Mouse (Mus musculus): ENCODE data around the gene Zbtb7a. TPM values are rescaled to one million over a fixed set of nuclear protein-coding genes. Genes with fewer than 3 reads are reported as not detected.
A peak's percentile ranks its signal among the peaks of the same experiment; 100 is the strongest.

Zbtb7a gene
- 6.6 and 7.9 TPM in 2 replicates for polyA plus RNA-seq (2014; fragmentation: Nextera tagmentation; extraction: Ambion mirVana)

DNA sequence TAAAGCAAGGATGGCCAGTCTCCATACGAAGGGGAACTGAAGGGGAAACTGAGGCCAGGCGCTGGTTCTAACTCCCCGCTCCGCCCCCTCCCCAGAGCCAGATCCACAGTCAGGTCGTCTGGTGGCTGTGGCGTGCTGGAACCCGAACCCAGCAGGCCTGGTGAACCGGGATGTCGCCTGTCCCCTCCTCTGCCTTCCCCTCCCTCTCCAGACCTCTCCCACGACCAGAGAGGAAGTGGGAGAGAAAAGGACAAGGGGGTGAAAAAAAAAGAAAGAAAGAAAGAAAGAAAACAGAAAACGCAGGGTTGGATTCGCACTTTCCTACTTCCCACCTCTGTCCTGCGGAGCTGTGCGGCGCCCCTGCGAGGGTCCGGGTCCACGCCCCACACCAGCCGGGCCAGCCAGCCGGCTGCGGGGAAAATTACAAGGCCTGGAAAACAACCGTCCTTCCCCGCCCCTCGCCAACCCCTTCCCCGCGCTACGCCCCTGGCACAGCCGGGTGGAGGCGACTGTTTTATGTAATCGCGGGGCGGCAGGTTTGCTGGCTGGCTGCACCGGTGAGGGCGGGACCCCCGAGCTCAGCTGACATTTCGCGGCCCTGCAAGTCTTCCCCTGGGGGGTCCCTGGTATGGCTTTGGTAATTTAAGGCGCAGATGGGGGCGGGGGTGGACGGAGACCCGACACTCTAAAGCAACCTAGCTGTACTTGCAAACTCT, at the start of gene Zbtb7a:
Gene Zbtb7a (plus strand): TSS at position 255 of the 716 bp plus-strand sequence.
- Histone ChIP-seq H3K27me3 (ENCODE audit: control insufficient read depth, insufficient read depth, low read length) (peaks cover 31% of the 10 kb centered on the region), H3K9me3 (ENCODE audit: control insufficient read depth, low read length) (no peaks in the 10 kb centered on the region)
- WGBS, result under 1% methylated on average over 40 of the region's 41 CpGs

DNA sequence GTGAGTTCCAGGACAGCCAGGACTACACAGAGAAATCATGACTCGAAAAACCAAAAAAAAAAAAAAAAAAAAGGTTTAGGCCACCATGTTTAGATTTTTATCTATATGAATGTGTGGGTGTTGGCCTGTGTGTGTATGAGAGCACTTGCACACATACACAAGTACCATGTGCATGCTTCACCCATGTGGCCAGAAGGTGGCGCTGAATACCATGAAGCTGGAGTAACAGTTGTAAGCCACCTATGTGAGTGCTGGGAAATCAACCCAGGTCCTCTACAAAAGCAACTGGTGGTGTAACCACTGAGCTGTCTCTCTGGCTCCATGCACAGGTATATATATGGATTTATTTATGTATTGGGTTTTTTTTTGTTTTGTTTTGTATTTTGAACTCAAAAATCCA, 48.0 kb upstream of the Zbtb7a start:
- no peak for DNase-seq (ENCODE audit: low spot score)
- 53% methylated on average over 2 of the region's 2 CpGs for WGBS
- no peaks in the 10 kb centered on the region for H3K9me3 ChIP-seq (ENCODE audit: control insufficient read depth, low read length)
- ATAC-seq (ENCODE audit: low FRiP score), result no peak
- H3K27me3 ChIP-seq (ENCODE audit: control insufficient read depth, insufficient read depth, low read length), result no peaks in the 10 kb centered on the region
- H3K4me1 ChIP-seq (replicated peaks; ENCODE audit: control insufficient read depth, insufficient read depth, low read length), result no peaks in the 10 kb centered on the region
- H3K4me3 ChIP-seq (ENCODE audit: low read depth, low read length), result no peak overlapping the region
- H3K9ac ChIP-seq (ENCODE audit: low read depth, low read length), result no peak overlapping the region
- H3K36me3 ChIP-seq (ENCODE audit: control insufficient read depth, insufficient read depth, low read length), result no peaks in the 10 kb centered on the region
- no peak overlapping the region for H3K4me2 ChIP-seq (replicated peaks; ENCODE audit: low read depth, low read length)
- no peak overlapping the region for H3K27ac ChIP-seq (ENCODE audit: low read depth, low read length)

More for the DNA sequence above, at the start of gene Zbtb7a:
- ATAC-seq (ENCODE audit: low FRiP score) (no peak), DNase-seq (ENCODE audit: low spot score) (peak; percentile 56)
- Histone ChIP-seq H3K36me3 (ENCODE audit: control insufficient read depth, insufficient read depth, low read length) (no peaks in the 10 kb centered on the region), H3K27ac (ENCODE audit: low read depth, low read length) (peak within 1 kb of the TSS; percentile 90), H3K4me3 (ENCODE audit: low read depth, low read length) (peak within 1 kb of the TSS; percentile 56), H3K9ac (ENCODE audit: low read depth, low read length) (peak within 1 kb of the TSS; percentile 73), H3K4me2 (replicated peaks; ENCODE audit: low read depth, low read length) (peak within 1 kb of the TSS; percentile 96), H3K4me1 (replicated peaks; ENCODE audit: control insufficient read depth, insufficient read depth, low read length) (peaks cover 13% of the 10 kb centered on the region)

DNA sequence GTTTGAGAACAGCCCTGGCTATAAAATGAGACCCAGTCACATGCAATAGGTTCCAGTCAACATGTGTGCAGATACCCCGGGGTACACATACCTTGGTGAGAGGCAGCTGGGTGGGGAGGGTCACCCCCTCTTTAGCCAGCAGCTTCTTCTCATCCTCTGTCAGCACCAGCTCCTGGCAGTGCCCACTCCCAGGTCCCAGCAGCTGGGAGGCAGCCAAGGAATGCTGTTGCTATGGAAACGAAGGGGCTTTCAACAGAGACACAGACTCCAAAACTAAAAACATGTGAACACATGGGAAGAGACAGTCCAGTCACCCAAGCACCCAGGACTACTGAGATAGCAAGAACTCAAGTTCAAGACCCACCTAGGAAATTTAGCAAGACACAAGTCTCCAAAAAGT, 45.8 kb upstream of the Zbtb7a start:
- no peak overlapping the region for H3K9ac ChIP-seq (ENCODE audit: low read depth, low read length)
- no peaks in the 10 kb centered on the region for H3K4me1 ChIP-seq (replicated peaks; ENCODE audit: control insufficient read depth, insufficient read depth, low read length)
- no peaks in the 10 kb centered on the region for H3K27me3 ChIP-seq (ENCODE audit: control insufficient read depth, insufficient read depth, low read length)
- peak; percentile 35 for DNase-seq (ENCODE audit: low spot score)
- H3K36me3 ChIP-seq (ENCODE audit: control insufficient read depth, insufficient read depth, low read length), result no peaks in the 10 kb centered on the region
- ATAC-seq (ENCODE audit: low FRiP score), result no peak
- no peak overlapping the region for H3K27ac ChIP-seq (ENCODE audit: low read depth, low read length)
- 58% methylated on average over 2 of the region's 2 CpGs for WGBS
- H3K4me2 ChIP-seq (replicated peaks; ENCODE audit: low read depth, low read length), result no peak overlapping the region
- no peak overlapping the region for H3K4me3 ChIP-seq (ENCODE audit: low read depth, low read length)
- H3K9me3 ChIP-seq (ENCODE audit: control insufficient read depth, low read length), result no peaks in the 10 kb centered on the region

- Histone ChIP-seq H3K4me2 (replicated peaks; ENCODE audit: low read depth, low read length) (no peak overlapping the region), H3K4me3 (ENCODE audit: low read depth, low read length) (no peak overlapping the region), H3K9ac (ENCODE audit: low read depth, low read length) (no peak overlapping the region), H3K36me3 (ENCODE audit: control insufficient read depth, insufficient read depth, low read length) (no peaks in the 10 kb centered on the region), H3K27me3 (ENCODE audit: control insufficient read depth, insufficient read depth, low read length) (no peaks in the 10 kb centered on the region), H3K4me1 (replicated peaks; ENCODE audit: control insufficient read depth, insufficient read depth, low read length) (no peaks in the 10 kb centered on the region), H3K27ac (ENCODE audit: low read depth, low read length) (no peak overlapping the region), H3K9me3 (ENCODE audit: control insufficient read depth, low read length) (no peaks in the 10 kb centered on the region)
- DNase-seq (ENCODE audit: low spot score) (no peak), ATAC-seq (ENCODE audit: low FRiP score) (no peak)
- WGBS, result 84% methylated on average over 7 of the region's 7 CpGs
Measured at GRCm38 (mm10) chr10:81090621-81091020, 44.4 kb upstream of the Zbtb7a start.

DNA sequence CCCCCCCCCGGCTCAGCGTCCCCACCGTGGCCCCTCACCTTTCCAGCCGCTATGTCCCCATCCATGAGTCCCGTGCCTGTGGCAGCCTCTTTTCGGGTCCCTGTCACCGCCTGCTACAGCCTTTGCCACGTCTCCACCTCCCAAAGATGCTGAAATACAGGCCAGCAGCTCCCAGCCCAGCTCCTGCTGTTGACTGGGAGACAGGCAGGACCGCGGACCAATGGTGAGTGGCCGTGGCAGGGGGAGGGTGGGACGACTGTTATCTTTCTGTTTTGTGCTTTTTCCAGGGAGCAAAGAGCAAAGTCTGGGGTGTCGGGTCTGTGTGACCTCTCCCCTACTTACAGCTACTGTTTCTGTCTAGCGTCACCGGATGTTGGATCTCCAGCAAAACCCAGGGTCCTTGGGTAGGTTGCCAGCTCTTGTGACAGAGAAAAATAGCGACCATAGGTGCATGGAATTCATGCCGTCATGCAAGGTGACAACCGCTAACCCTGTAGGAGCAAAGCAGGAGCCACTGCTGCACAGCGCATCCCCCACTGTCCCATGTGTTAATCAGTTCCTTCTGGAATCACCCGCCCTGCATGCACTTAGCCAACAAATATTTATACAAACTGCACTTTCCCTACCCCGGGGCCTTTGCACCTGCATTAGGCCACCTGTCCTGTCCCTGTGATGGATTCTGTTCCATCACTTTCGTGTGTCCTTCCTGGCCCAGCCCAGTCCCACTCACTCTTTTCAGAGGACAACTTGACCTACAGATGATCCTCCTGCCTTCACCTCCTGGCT, 42.4 kb upstream of the Zbtb7a start:
- Histone ChIP-seq H3K36me3 (ENCODE audit: control insufficient read depth, insufficient read depth, low read length) (no peaks in the 10 kb centered on the region), H3K9me3 (ENCODE audit: control insufficient read depth, low read length) (peaks cover 4% of the 10 kb centered on the region; the same call in 1 of the 2 replicates), H3K4me2 (replicated peaks; ENCODE audit: low read depth, low read length) (no peak overlapping the region), H3K27ac (ENCODE audit: low read depth, low read length) (no peak overlapping the region), H3K9ac (ENCODE audit: low read depth, low read length) (no peak overlapping the region), H3K27me3 (ENCODE audit: control insufficient read depth, insufficient read depth, low read length) (no peaks in the 10 kb centered on the region), H3K4me3 (ENCODE audit: low read depth, low read length) (no peak overlapping the region), H3K4me1 (replicated peaks; ENCODE audit: control insufficient read depth, insufficient read depth, low read length) (no peaks in the 10 kb centered on the region)
- ATAC-seq (ENCODE audit: low FRiP score) (no peak), DNase-seq (ENCODE audit: low spot score) (no peak)
- 61% methylated on average over 22 of the region's 22 CpGs for WGBS

DNA sequence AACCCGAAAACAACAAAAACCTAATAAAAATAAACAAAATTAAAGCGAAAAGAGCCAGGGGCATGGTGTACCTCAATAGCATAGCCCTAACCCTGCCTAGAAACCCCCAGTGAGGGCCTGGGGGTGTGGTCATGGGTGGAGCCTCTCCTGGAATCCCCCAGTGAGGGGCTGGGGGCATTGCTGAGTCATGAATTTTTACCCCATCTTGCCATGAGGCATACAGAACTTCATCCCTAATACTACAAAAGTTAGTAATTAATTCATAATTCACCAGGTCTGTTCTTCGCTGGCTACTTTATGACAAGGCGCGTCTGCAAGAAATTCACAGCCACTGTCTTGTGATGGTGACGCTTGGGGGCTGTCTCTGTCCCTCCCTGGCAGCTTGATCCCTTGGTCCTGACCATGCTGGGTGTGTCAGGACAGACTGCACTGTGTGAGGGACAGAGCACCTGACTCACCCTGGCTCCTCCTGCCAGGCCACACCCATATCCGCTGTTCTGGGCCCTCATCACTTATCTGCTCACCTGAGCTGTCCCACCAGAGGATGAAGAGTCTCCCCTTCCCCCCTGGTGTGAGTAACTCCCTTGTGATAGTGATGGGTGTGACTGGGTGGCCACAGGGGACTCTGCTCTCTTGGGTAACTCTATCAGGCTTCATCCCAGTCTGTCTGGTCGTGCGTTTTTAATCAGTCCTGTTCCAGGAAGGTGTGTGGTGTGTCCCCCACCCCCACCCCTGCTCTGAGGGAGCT, 39.9 kb upstream of the Zbtb7a start:
- DNase-seq (ENCODE audit: low spot score) (no peak), ATAC-seq (ENCODE audit: low FRiP score) (no peak)
- Histone ChIP-seq H3K4me3 (ENCODE audit: low read depth, low read length) (no peak overlapping the region), H3K4me2 (replicated peaks; ENCODE audit: low read depth, low read length) (no peak overlapping the region), H3K9me3 (ENCODE audit: control insufficient read depth, low read length) (peaks cover 4% of the 10 kb centered on the region; the same call in 1 of the 2 replicates), H3K27me3 (ENCODE audit: control insufficient read depth, insufficient read depth, low read length) (no peaks in the 10 kb centered on the region), H3K27ac (ENCODE audit: low read depth, low read length) (no peak overlapping the region), H3K4me1 (replicated peaks; ENCODE audit: control insufficient read depth, insufficient read depth, low read length) (no peaks in the 10 kb centered on the region), H3K36me3 (ENCODE audit: control insufficient read depth, insufficient read depth, low read length) (no peaks in the 10 kb centered on the region), H3K9ac (ENCODE audit: low read depth, low read length) (no peak overlapping the region)
- WGBS, result 60% methylated on average over 9 of the region's 9 CpGs

GRCm38 (mm10) chr10:81105565-81106112, 29.4 kb upstream of the Zbtb7a start, which contains the start of gene Map2k2:
Gene Map2k2, plus strand, starts transcription at chr10:81105915.
- peaks cover 14% of the 10 kb centered on the region for H3K36me3 ChIP-seq (ENCODE audit: control insufficient read depth, insufficient read depth, low read length)
- under 1% methylated on average over 56 of the region's 56 CpGs for WGBS
- H3K4me2 ChIP-seq (replicated peaks; ENCODE audit: low read depth, low read length), result peak within 1 kb of the TSS; percentile 50
- peaks cover 8% of the 10 kb centered on the region for H3K4me1 ChIP-seq (replicated peaks; ENCODE audit: control insufficient read depth, insufficient read depth, low read length)
- DNase-seq (ENCODE audit: low spot score) (peak; percentile 99), ATAC-seq (ENCODE audit: low FRiP score) (peak; percentile 93)
- H3K27ac ChIP-seq (ENCODE audit: low read depth, low read length), result peak within 1 kb of the TSS; percentile 99
- no peaks in the 10 kb centered on the region for H3K9me3 ChIP-seq (ENCODE audit: control insufficient read depth, low read length)
- peak within 1 kb of the TSS; percentile 94 for H3K9ac ChIP-seq (ENCODE audit: low read depth, low read length)
- H3K4me3 ChIP-seq (ENCODE audit: low read depth, low read length), result peak within 1 kb of the TSS; percentile 83
- no peaks in the 10 kb centered on the region for H3K27me3 ChIP-seq (ENCODE audit: control insufficient read depth, insufficient read depth, low read length)

- H3K27me3 ChIP-seq (ENCODE audit: control insufficient read depth, insufficient read depth, low read length), result no peaks in the 10 kb centered on the region
- peaks cover 15% of the 10 kb centered on the region for H3K36me3 ChIP-seq (ENCODE audit: control insufficient read depth, insufficient read depth, low read length)
- under 1% methylated on average over 35 of the region's 35 CpGs for WGBS
- H3K9ac ChIP-seq (ENCODE audit: low read depth, low read length), result peak overlapping the region; percentile 94
- ATAC-seq (ENCODE audit: low FRiP score) (peak; percentile 91), DNase-seq (ENCODE audit: low spot score) (peak; percentile 90)
- H3K9me3 ChIP-seq (ENCODE audit: control insufficient read depth, low read length), result no peaks in the 10 kb centered on the region
- peak overlapping the region; percentile 50 for H3K4me2 ChIP-seq (replicated peaks; ENCODE audit: low read depth, low read length)
- H3K4me1 ChIP-seq (replicated peaks; ENCODE audit: control insufficient read depth, insufficient read depth, low read length), result peaks cover 8% of the 10 kb centered on the region
- H3K27ac ChIP-seq (ENCODE audit: low read depth, low read length), result peak overlapping the region; percentile 99
- H3K4me3 ChIP-seq (ENCODE audit: low read depth, low read length), result peak overlapping the region; percentile 83
Measured at GRCm38 (mm10) chr10:81106113-81106721, 28.8 kb upstream of the Zbtb7a start.

All from hindbrain, embryonic 11.5 days (tissue).